Mouse (Mus musculus) cerebellum, adult 9-10 months (tissue): ENCODE data around the gene R3hdml.

ENCODE experiments used
- DNase-seq: peaks from one replicate; pipeline ENCODE4 v3.0.0; 2022

R3hdml gene

GRCm38 (mm10) chr2:163540231-163541117 lies 48.4 kb downstream of the R3hdml start:
- no peak for DNase-seq

- no peak for DNase-seq
Observed at GRCm38 (mm10) chr2:163541568-163542182, 49.6 kb downstream of the R3hdml start.

GRCm38 (mm10) chr2:163542674-163543073 lies 50.6 kb downstream of the R3hdml start:
- no peak for DNase-seq

- DNase-seq: no peak
Observed at GRCm38 (mm10) chr2:163546623-163547318, 54.7 kb downstream of the R3hdml start.

GRCm38 (mm10) chr2:163548822-163549221 lies 56.7 kb downstream of the R3hdml start:
- no peak for DNase-seq

GRCm38 (mm10) chr2:163549786-163550185 lies 57.7 kb downstream of the R3hdml start:
- no peak for DNase-seq
